Mouse (Mus musculus) stomach, embryonic 14.5 days (tissue): ENCODE data around the gene Zdhhc1. TPM values are rescaled to one million over a fixed set of nuclear protein-coding genes. Genes with fewer than 3 reads are reported as not detected.
A peak's percentile ranks its signal among the peaks of the same experiment; 100 is the strongest.

ENCODE experiments used
- ATAC-seq: fragments of 200-750 bp; cut with Nextera tagmentation; 2 replicates; pipeline ENCODE4 v1.8.0; 2017; ENCODE audit warnings: low read depth, moderate TSS enrichment; ENCODE audit not compliant: insufficient number of reproducible peaks, insufficient read depth, low FRiP score
- H3K27ac ChIP-seq: fragments of 300-500 bp; sonication (generic); 2 replicates; pipeline ENCODE4 v1.5.1; 2014; ENCODE audit warnings: mild to moderate bottlenecking, low read length, moderate library complexity, mixed read lengths
- H3K27me3 ChIP-seq: fragments of 300-500 bp; sonication (generic); 2 replicates; pipeline ENCODE4 v1.6.1; 2014; ENCODE audit warnings: low read length, control low read depth, mixed read lengths; ENCODE audit not compliant: control insufficient read depth, insufficient read depth
- H3K36me3 ChIP-seq: fragments of 300-500 bp; sonication (generic); 2 replicates; pipeline ENCODE4 v1.6.1; 2014; ENCODE audit warnings: mild to moderate bottlenecking, control low read depth, low read length, moderate library complexity, mixed read lengths; ENCODE audit not compliant: control insufficient read depth, insufficient read depth
- H3K4me1 ChIP-seq: fragments of 300-500 bp; sonication (generic); 2 replicates; pipeline ENCODE4 v1.6.1; 2014; ENCODE audit warnings: low read length, control low read depth, mixed read lengths; ENCODE audit not compliant: control insufficient read depth, insufficient read depth
- H3K4me2 ChIP-seq: fragments of 300-500 bp; sonication (generic); replicated peaks from 2 replicates; pipeline ENCODE4 v1.6.1; 2014; ENCODE audit warnings: low read depth, low read length, control low read depth
- H3K4me3 ChIP-seq: fragments of 300-500 bp; sonication (generic); 2 replicates; pipeline ENCODE4 v1.5.1; 2014; ENCODE audit warnings: low read depth, low read length, control low read depth
- H3K9ac ChIP-seq: fragments of 300-500 bp; sonication (generic); replicated peaks from 2 replicates; pipeline ENCODE4 v1.6.1; 2014; ENCODE audit warnings: low read depth, mild to moderate bottlenecking, control low read depth, low read length, moderate library complexity, mixed read lengths
- H3K9me3 ChIP-seq: fragments of 300-500 bp; sonication (generic); 2 replicates; pipeline ENCODE4 v1.6.1; 2016; ENCODE audit warnings: low read depth, low read length, control low read depth; ENCODE audit not compliant: control insufficient read depth
- WGBS: fragments of 180-500 bp; shearing (Covaris S2); extraction: QIAGEN DNeasy Blood & Tissue Kit; methylation state at CpG from one replicate; pipeline ENCODE4 v1.1.7; 2014; 5-methylcytosine and 5-hydroxymethylcytosine counted together
- polyA plus RNA-seq: library from polyadenylated mRNA; unstranded; fragments of >200 nt; fragmentation: Nextera tagmentation; extraction: Ambion mirVana; gene quantifications from 2 replicates; pipeline ENCODE4 v1.2.1, GENCODE M21; 2014

Gene Zdhhc1
- polyA plus RNA-seq, 1 experiment from 2014 or later: 33.9 TPM

- ATAC-seq: no peak
- Histone ChIP-seq H3K27me3 (no peaks in the 10 kb centered on the region), H3K4me2 (no peak overlapping the region), H3K4me1 (peaks cover 6% of the 10 kb centered on the region; the same call in 1 of the 2 replicates), H3K36me3 (no peaks in the 10 kb centered on the region), H3K27ac (no peak overlapping the region), H3K9me3 (no peaks in the 10 kb centered on the region), H3K9ac (no peak overlapping the region), H3K4me3 (no peak overlapping the region)
- WGBS: 24% methylated on average over 3 of the region's 3 CpGs
Observed at GRCm38 (mm10) chr8:105493495-105493894, 3.2 kb downstream of the Zdhhc1 start.

- H3K36me3 ChIP-seq: no peaks in the 10 kb centered on the region
- H3K4me3 ChIP-seq: no peak overlapping the region
- H3K27me3 ChIP-seq: no peaks in the 10 kb centered on the region
- H3K4me1 ChIP-seq: no peaks in the 10 kb centered on the region
- 36% methylated on average over 1 of the region's 1 CpGs for WGBS
- no peak overlapping the region for H3K9ac ChIP-seq
- no peak overlapping the region for H3K4me2 ChIP-seq
- no peak for ATAC-seq
- no peak overlapping the region for H3K27ac ChIP-seq
- no peaks in the 10 kb centered on the region for H3K9me3 ChIP-seq
Observed at GRCm38 (mm10) chr8:105489281-105489680, 7.4 kb downstream of the Zdhhc1 start.

- Histone ChIP-seq H3K9ac (no peak overlapping the region), H3K4me2 (no peak overlapping the region), H3K9me3 (no peaks in the 10 kb centered on the region), H3K27ac (no peak overlapping the region), H3K4me1 (0 out of 2 replicates have a peak, but pooled peaks cover 2% of the 10 kb centered on the region), H3K36me3 (no peaks in the 10 kb centered on the region), H3K4me3 (no peak overlapping the region), H3K27me3 (no peaks in the 10 kb centered on the region)
- no peak for ATAC-seq
- 65% methylated on average over 3 of the region's 3 CpGs for WGBS
Observed at GRCm38 (mm10) chr8:105488082-105488481, 8.6 kb downstream of the Zdhhc1 start.

- Histone ChIP-seq H3K4me2 (no peak overlapping the region), H3K36me3 (no peaks in the 10 kb centered on the region), H3K9me3 (no peaks in the 10 kb centered on the region), H3K4me1 (0 out of 2 replicates have a peak, but pooled peaks cover 2% of the 10 kb centered on the region), H3K27me3 (no peaks in the 10 kb centered on the region), H3K4me3 (no peak overlapping the region), H3K9ac (no peak overlapping the region), H3K27ac (no peak overlapping the region)
- 31% methylated on average over 2 of the region's 2 CpGs for WGBS
- no peak for ATAC-seq
Observed at GRCm38 (mm10) chr8:105484392-105484791, 12.3 kb downstream of the Zdhhc1 start.

GRCm38 (mm10) chr8:105484030-105484368, 12.7 kb downstream of the Zdhhc1 start:
- ATAC-seq: 0 out of 2 replicates have a peak, but pooled peaks have one; percentile 33
- WGBS: 67% methylated on average over 3 of the region's 3 CpGs
- H3K27ac ChIP-seq: no peak overlapping the region

GRCm38 (mm10) chr8:105483212-105484029, 13.3 kb downstream of the Zdhhc1 start:
- H3K27ac ChIP-seq: no peak overlapping the region
- 40% methylated on average over 14 of the region's 14 CpGs for WGBS
- H3K27me3 ChIP-seq: no peaks in the 10 kb centered on the region
- H3K4me3 ChIP-seq: no peak overlapping the region
- H3K9me3 ChIP-seq: no peaks in the 10 kb centered on the region
- no peak overlapping the region for H3K4me2 ChIP-seq
- H3K36me3 ChIP-seq: peaks cover 4% of the 10 kb centered on the region; the same call in 1 of the 2 replicates
- 0 out of 2 replicates have a peak, but pooled peaks cover 2% of the 10 kb centered on the region for H3K4me1 ChIP-seq
- H3K9ac ChIP-seq: no peak overlapping the region
- peak; percentile 51 for ATAC-seq

More at GRCm38 (mm10) chr8:105484030-105484368, 12.7 kb downstream of the Zdhhc1 start:
- H3K36me3 ChIP-seq: no peaks in the 10 kb centered on the region
- no peak overlapping the region for H3K4me2 ChIP-seq
- no peaks in the 10 kb centered on the region for H3K9me3 ChIP-seq
- H3K27me3 ChIP-seq: no peaks in the 10 kb centered on the region
- no peak overlapping the region for H3K4me3 ChIP-seq
- H3K9ac ChIP-seq: no peak overlapping the region
- H3K4me1 ChIP-seq: 0 out of 2 replicates have a peak, but pooled peaks cover 2% of the 10 kb centered on the region

GRCm38 (mm10) chr8:105482123-105482522, 14.6 kb downstream of the Zdhhc1 start:
- H3K36me3 ChIP-seq: peaks cover 13% of the 10 kb centered on the region; the same call in 1 of the 2 replicates
- no peak for ATAC-seq
- no peaks in the 10 kb centered on the region for H3K9me3 ChIP-seq
- no peaks in the 10 kb centered on the region for H3K27me3 ChIP-seq
- 0 out of 2 replicates have a peak, but pooled peaks cover 2% of the 10 kb centered on the region for H3K4me1 ChIP-seq
- H3K4me3 ChIP-seq: no peak overlapping the region
- WGBS: 68% methylated on average over 8 of the region's 8 CpGs
- H3K27ac ChIP-seq: no peak overlapping the region
- no peak overlapping the region for H3K9ac ChIP-seq
- no peak overlapping the region for H3K4me2 ChIP-seq

- Histone ChIP-seq H3K4me2 (no peak overlapping the region), H3K4me3 (no peak overlapping the region), H3K9me3 (no peaks in the 10 kb centered on the region), H3K9ac (no peak overlapping the region), H3K27ac (no peak overlapping the region), H3K36me3 (peaks cover 14% of the 10 kb centered on the region; the same call in 1 of the 2 replicates), H3K4me1 (0 out of 2 replicates have a peak, but pooled peaks cover 2% of the 10 kb centered on the region), H3K27me3 (no peaks in the 10 kb centered on the region)
- ATAC-seq: no peak
- WGBS: 76% methylated on average over 6 of the region's 6 CpGs
Observed at GRCm38 (mm10) chr8:105481453-105481852, 15.2 kb downstream of the Zdhhc1 start.
